Mouse (Mus musculus): ENCODE results near the gene Rexo4. TPM values are rescaled to one million over a fixed set of nuclear protein-coding genes. Genes with fewer than 3 reads are reported as not detected.

The Rexo4 gene
- 53.9 and 57.1 TPM in 2 replicates for polyA plus RNA-seq (2014; fragmentation: Nextera tagmentation; extraction: Ambion mirVana)

DNA sequence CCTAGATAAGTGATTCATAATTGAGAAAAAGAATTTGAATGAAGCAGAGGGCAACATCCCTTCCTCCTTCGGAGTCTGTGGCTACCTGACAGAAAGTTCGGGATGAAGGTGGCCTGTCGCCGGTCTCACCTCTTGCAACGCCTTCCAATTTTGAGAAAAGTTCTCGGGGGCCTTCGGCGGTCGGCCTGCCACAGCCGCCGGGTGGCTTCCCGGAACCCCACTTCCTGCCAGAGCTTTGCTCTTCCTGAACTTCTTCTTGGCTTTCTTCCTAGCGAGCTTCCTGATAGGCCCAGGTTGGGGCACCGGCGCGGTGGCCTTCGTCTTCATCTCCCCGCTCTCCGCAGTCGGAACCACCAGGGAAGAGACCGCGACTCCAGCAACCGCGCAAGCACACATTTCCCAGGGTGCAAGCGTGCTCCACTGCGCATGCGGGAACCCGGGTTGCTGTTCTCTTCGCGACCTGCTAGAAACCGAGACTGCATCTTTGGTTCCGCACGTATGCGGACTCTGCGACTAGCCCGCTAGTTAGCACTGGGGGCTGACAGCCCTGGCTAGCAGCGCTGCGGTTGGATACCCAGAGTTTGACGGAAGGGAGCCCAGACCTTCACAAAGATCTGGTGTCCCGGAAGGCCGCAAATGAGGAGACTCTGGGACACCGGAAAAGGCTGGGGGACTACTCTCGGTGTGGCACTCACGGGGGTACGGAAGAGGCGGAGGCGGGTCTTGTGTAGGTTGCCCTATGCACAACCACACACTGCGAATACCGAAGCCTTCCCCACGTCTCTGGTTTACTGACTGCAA, at the start of gene Rexo4:
Rexo4 (minus strand) TSS at position 464 of the 801 bp plus-strand sequence.
- DNase-seq (ENCODE audit: low spot score): peak; percentile 96
- Histone ChIP-seq H3K4me3 (ENCODE audit: low read depth, low read length) (peak within 1 kb of the TSS; percentile 80), H3K9me3 (ENCODE audit: control insufficient read depth, low read length) (no peaks in the 10 kb centered on the region), H3K27ac (ENCODE audit: low read depth, low read length) (peak within 1 kb of the TSS; percentile 92), H3K36me3 (ENCODE audit: control insufficient read depth, insufficient read depth, low read length) (no peaks in the 10 kb centered on the region; the same call in 1 of the 2 replicates), H3K27me3 (ENCODE audit: control insufficient read depth, insufficient read depth, low read length) (no peaks in the 10 kb centered on the region), H3K9ac (ENCODE audit: low read length) (peak within 1 kb of the TSS; percentile 89), H3K4me1 (replicated peaks; ENCODE audit: control insufficient read depth, insufficient read depth, low read length) (0 out of 2 replicates have a peak, but pooled peaks cover 4% of the 10 kb centered on the region), H3K4me2 (ENCODE audit: low read depth, low read length, severe bottlenecking) (peak within 1 kb of the TSS; percentile 87)
- ATAC-seq (replicated peaks; ENCODE audit: low FRiP score): peak; percentile 94
- under 1% methylated on average over 50 of the region's 50 CpGs for WGBS

DNA sequence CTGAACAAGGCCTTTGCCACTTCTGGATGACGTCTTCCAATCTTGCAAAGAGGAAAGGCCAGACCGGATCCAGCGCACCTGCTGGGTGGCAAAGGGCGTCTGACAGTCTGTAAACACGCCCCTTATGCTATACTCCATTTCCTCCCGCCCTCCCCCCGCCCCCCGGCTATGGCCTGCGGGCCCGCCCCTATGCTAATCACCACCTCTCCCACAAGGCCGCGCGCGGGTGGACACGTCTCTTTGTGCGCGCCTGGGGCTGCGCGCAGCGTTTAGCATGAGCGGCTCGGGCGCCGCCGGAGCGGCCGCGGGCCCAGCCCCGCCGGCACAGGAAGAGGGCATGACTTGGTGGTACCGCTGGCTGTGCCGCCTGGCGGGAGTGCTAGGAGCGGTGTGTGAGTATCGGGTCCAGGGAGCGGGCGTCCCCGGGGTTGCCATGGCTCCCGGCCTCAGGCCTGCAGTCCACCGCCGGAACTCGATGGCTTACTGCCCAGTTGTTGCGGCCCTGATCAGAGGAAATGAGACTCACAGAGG, 45.6 kb upstream of the Rexo4 start, which contains the start of gene Cacfd1:
Cacfd1 (plus strand) TSS at position 213 of the 531 bp plus-strand sequence.
- DNase-seq (ENCODE audit: low spot score) (peak; percentile 95), ATAC-seq (replicated peaks; ENCODE audit: low FRiP score) (peak; percentile 97)
- Histone ChIP-seq H3K27ac (ENCODE audit: low read depth, low read length) (peak within 1 kb of the TSS; percentile 75), H3K9ac (ENCODE audit: low read length) (peak within 1 kb of the TSS; percentile 94), H3K36me3 (ENCODE audit: control insufficient read depth, insufficient read depth, low read length) (peaks cover 3% of the 10 kb centered on the region; the same call in 1 of the 2 replicates), H3K4me2 (ENCODE audit: low read depth, low read length, severe bottlenecking) (peak within 1 kb of the TSS; percentile 87), H3K9me3 (ENCODE audit: control insufficient read depth, low read length) (no peaks in the 10 kb centered on the region), H3K4me1 (replicated peaks; ENCODE audit: control insufficient read depth, insufficient read depth, low read length) (0 out of 2 replicates have a peak, but pooled peaks cover 2% of the 10 kb centered on the region), H3K27me3 (ENCODE audit: control insufficient read depth, insufficient read depth, low read length) (no peaks in the 10 kb centered on the region), H3K4me3 (ENCODE audit: low read depth, low read length) (peak within 1 kb of the TSS; percentile 80)
- WGBS: under 1% methylated on average over 42 of the region's 43 CpGs

DNA sequence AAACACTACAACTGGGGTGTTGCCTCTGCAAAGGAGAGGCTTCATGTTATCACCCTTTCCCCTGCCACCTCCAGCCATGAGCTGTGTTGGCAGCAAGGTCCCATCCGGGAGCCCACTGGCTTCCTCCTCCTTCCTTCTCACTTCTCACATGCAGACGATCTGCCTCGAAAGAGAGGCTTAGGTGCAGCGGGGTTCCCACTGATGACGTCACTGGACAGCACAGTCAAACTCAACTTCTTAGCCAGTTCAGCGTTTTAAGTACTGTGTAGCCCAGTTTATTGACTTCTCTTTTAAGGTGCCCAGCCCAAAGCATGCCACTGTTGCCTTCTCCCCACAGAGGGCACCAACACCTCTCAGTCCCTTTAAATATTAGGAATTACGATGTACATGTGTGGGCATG, 43.5 kb upstream of the Rexo4 start:
- 0 out of 2 replicates have a peak, but pooled peaks cover 2% of the 10 kb centered on the region for H3K4me1 ChIP-seq (replicated peaks; ENCODE audit: control insufficient read depth, insufficient read depth, low read length)
- no peaks in the 10 kb centered on the region for H3K27me3 ChIP-seq (ENCODE audit: control insufficient read depth, insufficient read depth, low read length)
- no peaks in the 10 kb centered on the region for H3K36me3 ChIP-seq (ENCODE audit: control insufficient read depth, insufficient read depth, low read length)
- no peak overlapping the region for H3K9ac ChIP-seq (ENCODE audit: low read length)
- H3K4me3 ChIP-seq (ENCODE audit: low read depth, low read length): no peak overlapping the region
- H3K9me3 ChIP-seq (ENCODE audit: control insufficient read depth, low read length): no peaks in the 10 kb centered on the region
- H3K4me2 ChIP-seq (ENCODE audit: low read depth, low read length, severe bottlenecking): no peak overlapping the region
- DNase-seq (ENCODE audit: low spot score) (no peak), ATAC-seq (replicated peaks; ENCODE audit: low FRiP score) (no peak)
- WGBS: 72% methylated on average over 7 of the region's 7 CpGs
- H3K27ac ChIP-seq (ENCODE audit: low read depth, low read length): no peak overlapping the region

DNA sequence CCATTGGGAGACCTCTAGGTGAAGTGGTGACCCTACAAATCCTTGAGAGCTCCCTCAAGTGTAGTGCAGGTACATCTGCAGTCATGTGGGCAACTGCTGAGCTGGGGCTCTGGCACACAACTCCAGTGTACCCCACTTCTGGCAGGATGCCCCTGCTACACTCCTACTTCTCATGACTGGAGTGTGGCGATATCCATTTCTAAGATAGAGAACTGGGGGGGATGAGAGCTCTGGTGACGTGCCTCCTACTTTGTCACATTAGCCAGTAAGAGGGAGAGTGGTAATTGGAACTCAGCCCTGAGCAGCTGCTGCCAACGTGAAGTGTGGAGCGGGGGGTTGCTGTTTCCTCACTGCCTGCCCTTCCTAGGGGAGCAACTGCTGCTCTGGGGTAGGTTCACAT, 42.1 kb upstream of the Rexo4 start:
- ATAC-seq (replicated peaks; ENCODE audit: low FRiP score) (no peak), DNase-seq (ENCODE audit: low spot score) (no peak)
- Histone ChIP-seq H3K36me3 (ENCODE audit: control insufficient read depth, insufficient read depth, low read length) (no peaks in the 10 kb centered on the region), H3K9me3 (ENCODE audit: control insufficient read depth, low read length) (no peaks in the 10 kb centered on the region), H3K4me1 (replicated peaks; ENCODE audit: control insufficient read depth, insufficient read depth, low read length) (0 out of 2 replicates have a peak, but pooled peaks cover 2% of the 10 kb centered on the region), H3K27me3 (ENCODE audit: control insufficient read depth, insufficient read depth, low read length) (no peaks in the 10 kb centered on the region), H3K27ac (ENCODE audit: low read depth, low read length) (no peak overlapping the region), H3K4me3 (ENCODE audit: low read depth, low read length) (no peak overlapping the region), H3K9ac (ENCODE audit: low read length) (no peak overlapping the region), H3K4me2 (ENCODE audit: low read depth, low read length, severe bottlenecking) (no peak overlapping the region)
- WGBS: 74% methylated on average over 4 of the region's 4 CpGs

DNA sequence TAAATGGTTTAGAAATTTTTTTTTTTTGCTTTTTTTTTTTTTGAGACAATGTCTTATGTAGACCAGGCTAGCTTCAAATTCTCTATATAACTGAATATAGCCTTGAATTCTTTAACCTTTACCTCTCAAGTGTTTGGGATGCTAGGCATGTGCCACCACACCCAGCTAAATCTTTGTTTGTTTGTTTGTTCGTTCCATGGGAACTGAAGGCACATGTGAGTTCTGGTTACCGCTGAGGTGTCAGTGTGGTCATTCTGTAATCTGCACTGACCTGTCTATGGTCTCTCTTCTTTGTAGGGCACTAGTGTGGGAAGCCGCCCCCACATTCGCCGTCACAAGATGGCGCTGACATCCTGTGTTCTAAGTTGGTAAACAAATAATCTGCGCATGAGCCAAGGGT, 33.8 kb upstream of the Rexo4 start:
- Histone ChIP-seq H3K27ac (ENCODE audit: low read depth, low read length) (no peak overlapping the region), H3K4me1 (replicated peaks; ENCODE audit: control insufficient read depth, insufficient read depth, low read length) (no peaks in the 10 kb centered on the region), H3K9me3 (ENCODE audit: control insufficient read depth, low read length) (no peaks in the 10 kb centered on the region), H3K4me3 (ENCODE audit: low read depth, low read length) (no peak overlapping the region), H3K9ac (ENCODE audit: low read length) (no peak overlapping the region), H3K4me2 (ENCODE audit: low read depth, low read length, severe bottlenecking) (no peak overlapping the region), H3K36me3 (ENCODE audit: control insufficient read depth, insufficient read depth, low read length) (no peaks in the 10 kb centered on the region), H3K27me3 (ENCODE audit: control insufficient read depth, insufficient read depth, low read length) (no peaks in the 10 kb centered on the region)
- ATAC-seq (replicated peaks; ENCODE audit: low FRiP score) (no peak), DNase-seq (ENCODE audit: low spot score) (no peak)
- 93% methylated on average over 6 of the region's 7 CpGs for whole genome bisulfite sequencing

DNA sequence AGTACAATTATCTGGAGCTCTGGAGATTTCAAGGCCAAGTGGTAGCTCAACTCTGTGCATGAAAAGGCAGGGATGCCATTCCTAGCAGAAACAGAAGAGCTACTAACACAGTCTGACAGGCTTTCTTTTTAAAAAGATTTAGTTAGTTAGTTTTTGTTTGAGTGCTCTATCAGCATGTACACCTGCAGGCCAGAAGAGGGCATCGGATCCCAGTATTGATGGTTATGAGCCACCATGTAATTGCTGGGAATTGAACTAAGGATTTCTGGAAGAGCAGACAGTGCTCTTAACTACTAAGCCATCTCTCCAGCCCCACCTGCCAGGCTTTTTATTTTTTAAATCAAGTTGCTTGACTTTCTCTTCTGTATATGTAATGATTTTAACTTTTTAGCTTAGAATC, 33.3 kb upstream of the Rexo4 start:
- ATAC-seq (replicated peaks; ENCODE audit: low FRiP score) (no peak), DNase-seq (ENCODE audit: low spot score) (no peak)
- no peak overlapping the region for H3K9ac ChIP-seq (ENCODE audit: low read length)
- H3K4me1 ChIP-seq (replicated peaks; ENCODE audit: control insufficient read depth, insufficient read depth, low read length): no peaks in the 10 kb centered on the region
- no peaks in the 10 kb centered on the region for H3K36me3 ChIP-seq (ENCODE audit: control insufficient read depth, insufficient read depth, low read length)
- H3K27me3 ChIP-seq (ENCODE audit: control insufficient read depth, insufficient read depth, low read length): no peaks in the 10 kb centered on the region
- no peak overlapping the region for H3K27ac ChIP-seq (ENCODE audit: low read depth, low read length)
- 85% methylated on average over 1 of the region's 1 CpGs for WGBS
- no peak overlapping the region for H3K4me2 ChIP-seq (ENCODE audit: low read depth, low read length, severe bottlenecking)
- H3K9me3 ChIP-seq (ENCODE audit: control insufficient read depth, low read length): no peaks in the 10 kb centered on the region
- H3K4me3 ChIP-seq (ENCODE audit: low read depth, low read length): no peak overlapping the region

DNA sequence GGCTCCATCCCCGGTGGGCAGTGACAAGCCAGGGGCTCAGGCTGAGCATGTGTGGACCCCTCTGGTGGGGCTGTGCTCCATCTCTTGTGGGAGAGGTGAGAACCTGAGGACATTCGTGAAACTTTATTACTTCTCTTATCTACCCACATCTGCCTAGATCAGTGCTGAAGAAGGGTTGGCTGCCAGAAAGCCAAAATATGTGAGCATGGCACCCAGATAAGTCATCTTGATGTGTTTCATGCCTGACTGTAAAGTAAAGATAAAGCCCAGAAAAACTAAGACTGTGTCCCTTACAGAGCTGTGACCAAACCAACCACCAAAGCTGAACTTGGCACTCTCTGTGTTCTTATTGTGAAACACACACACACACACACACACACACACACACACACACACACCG, 29.8 kb upstream of the Rexo4 start:
- H3K27ac ChIP-seq (ENCODE audit: low read depth, low read length): no peak overlapping the region
- DNase-seq (ENCODE audit: low spot score): no peak
- no peak overlapping the region for H3K4me2 ChIP-seq (ENCODE audit: low read depth, low read length, severe bottlenecking)
- no peaks in the 10 kb centered on the region for H3K36me3 ChIP-seq (ENCODE audit: control insufficient read depth, insufficient read depth, low read length)
- no peaks in the 10 kb centered on the region for H3K4me1 ChIP-seq (replicated peaks; ENCODE audit: control insufficient read depth, insufficient read depth, low read length)
- H3K27me3 ChIP-seq (ENCODE audit: control insufficient read depth, insufficient read depth, low read length): no peaks in the 10 kb centered on the region
- H3K9me3 ChIP-seq (ENCODE audit: control insufficient read depth, low read length): no peaks in the 10 kb centered on the region
- H3K4me3 ChIP-seq (ENCODE audit: low read depth, low read length): no peak overlapping the region
- WGBS: 79% methylated on average over 3 of the region's 3 CpGs
- H3K9ac ChIP-seq (ENCODE audit: low read length): no peak overlapping the region
- no peak for ATAC-seq (replicated peaks; ENCODE audit: low FRiP score)

DNA sequence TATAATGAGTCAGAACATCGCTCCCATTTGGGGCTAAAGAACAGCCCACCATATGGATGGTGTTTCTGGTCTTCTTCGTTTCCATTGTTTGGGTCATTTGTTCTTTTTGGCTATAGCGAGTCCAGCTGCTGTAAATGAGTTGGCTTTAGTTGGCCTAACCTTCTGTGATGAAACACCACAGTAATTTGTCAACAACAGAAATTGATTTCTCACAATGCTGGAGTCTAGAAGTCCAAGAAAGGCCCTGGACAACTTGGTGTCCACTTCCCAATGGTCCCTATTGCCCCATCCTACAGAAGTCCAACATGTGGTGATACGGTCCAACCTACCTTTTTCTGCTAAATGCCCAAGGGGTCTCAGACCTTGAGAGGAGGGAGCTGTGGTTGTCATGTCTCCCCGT, 20.5 kb upstream of the Rexo4 start:
- no peak overlapping the region for H3K4me3 ChIP-seq (ENCODE audit: low read depth, low read length)
- H3K4me2 ChIP-seq (ENCODE audit: low read depth, low read length, severe bottlenecking): no peak overlapping the region
- DNase-seq (ENCODE audit: low spot score) (no peak), ATAC-seq (replicated peaks; ENCODE audit: low FRiP score) (no peak)
- H3K27me3 ChIP-seq (ENCODE audit: control insufficient read depth, insufficient read depth, low read length): no peaks in the 10 kb centered on the region
- 92% methylated on average over 5 of the region's 5 CpGs for WGBS
- H3K9ac ChIP-seq (ENCODE audit: low read length): no peak overlapping the region
- H3K4me1 ChIP-seq (replicated peaks; ENCODE audit: control insufficient read depth, insufficient read depth, low read length): no peaks in the 10 kb centered on the region
- no peaks in the 10 kb centered on the region for H3K9me3 ChIP-seq (ENCODE audit: control insufficient read depth, low read length)
- no peaks in the 10 kb centered on the region for H3K36me3 ChIP-seq (ENCODE audit: control insufficient read depth, insufficient read depth, low read length)
- H3K27ac ChIP-seq (ENCODE audit: low read depth, low read length): no peak overlapping the region
